Comparison of ENCODE assay signal across 9 mouse cellular contexts in genomic region chr4:132960313-132960712, GRCm38 (mm10). TPM values are rescaled to one million over a fixed set of nuclear protein-coding genes. Genes with fewer than 3 reads are reported as not detected.
A peak's percentile ranks its signal among the peaks of the same experiment; 100 is the strongest.
DNase-seq lines count a peak whose midpoint lies in the region; ATAC-seq and TF ChIP-seq lines count a peak whose summit lies in the region.
"Had no signal": no experiment of that assay in that cellular context is flagged by ENCODE, and none has a peak within 500 bp of the region (broad histone marks: within the 10 kb centered on the region; RNA-seq: fewer than 3 reads in every experiment).

No protein-coding gene starts in this region.

- no peak overlapping the region for H3K4me2 ChIP-seq in kidney, embryonic 14.5 days (replicated peaks; ENCODE audit: low read depth, low read length)
- no peak overlapping the region for H3K4me2 ChIP-seq in limb, embryonic 11.5 days (ENCODE audit: low read depth, severe bottlenecking)

- H3K4me3 ChIP-seq in kidney, embryonic 14.5 days (ENCODE audit: low read length), result no peak overlapping the region
- no peak overlapping the region for H3K4me3 ChIP-seq in ES-E14 (ENCODE audit: insufficient read depth in 1 of 2, low read depth in 1 of 2, low read length in 2 of 2, poor library complexity in 1 of 2, severe bottlenecking in 1 of 2)
- H3K4me3 ChIP-seq in cortical plate, adult 2 months (ENCODE audit: insufficient read depth, low read length), result no peak overlapping the region
- H3K4me3 ChIP-seq in limb, embryonic 11.5 days (ENCODE audit: low read depth, low read length), result no peak overlapping the region

- TF ChIP-seq CTCF in cortical plate, adult 2 months (IDR thresholded peaks at IDR 0.05; ENCODE audit: extremely low read depth, insufficient read depth, low read length), result no peak

- no peak for DNase-seq in kidney, adult 9 months
- DNase-seq in ES-E14 (ENCODE audit: low read depth, low spot score), result no peak
- no peak for DNase-seq in limb, embryonic 11.5 days (ENCODE audit: low spot score)
- no peak for DNase-seq in right cerebral cortex, adult 18-20 months
- DNase-seq in spleen, postnatal 10 days (ENCODE audit: low spot score in 2 of 2), result no peak
- no peak for DNase-seq in cerebellum, adult 18-20 months
- DNase-seq: thymus, postnatal 14 days had no signal

- TF ChIP-seq POLR2A in cortical plate, adult 2 months (IDR thresholded peaks at IDR 0.05; ENCODE audit: extremely low read depth, insufficient read depth, low read length), result no peak

- in situ Hi-C loops in ES-E14 (cut with MboI; ENCODE audit: low sequenced_read_pairs in 2 of 2, unreplicated experiment in 2 of 2), result no loop called here

- WGBS in kidney, embryonic 14.5 days, result 55% methylated on average over 5 of the region's 5 CpGs
- WGBS in limb, embryonic 11.5 days, result 56% methylated on average over 5 of the region's 5 CpGs

- no peak for ATAC-seq in kidney, embryonic 14.5 days (ENCODE audit: low FRiP score, low TSS enrichment)
- ATAC-seq in limb, embryonic 11.5 days (ENCODE audit: insufficient number of reproducible peaks, low FRiP score, low TSS enrichment, low read depth), result no peak

- no peak overlapping the region for H3K9ac ChIP-seq in kidney, embryonic 14.5 days (ENCODE audit: low read depth, low read length)
- H3K9ac ChIP-seq in ES-E14 (ENCODE audit: insufficient read depth, low read depth, low read length, poor library complexity, severe bottlenecking), result no peak overlapping the region
- no peak overlapping the region for H3K9ac ChIP-seq in limb, embryonic 11.5 days (ENCODE audit: low read length)

- H3K27ac ChIP-seq in kidney, embryonic 14.5 days (ENCODE audit: low read depth, low read length), result 0 out of 2 replicates have a peak overlapping the region, but pooled peaks have one; percentile 79
- peak overlapping the region; percentile 12; the same call in 1 of the 2 replicates for H3K27ac ChIP-seq in ES-E14 (ENCODE audit: insufficient read depth, low read depth, low read length, poor library complexity, severe bottlenecking)
- H3K27ac ChIP-seq in cortical plate, adult 2 months (ENCODE audit: insufficient read depth, low read length), result peak overlapping the region; percentile 5; the same call in 1 of the 2 replicates
- H3K27ac ChIP-seq in limb, embryonic 11.5 days (replicated peaks; ENCODE audit: low read depth, low read length), result peak overlapping the region; percentile 89; the same call in 1 of the 2 replicates

- no peaks in the 10 kb centered on the region for H3K27me3 ChIP-seq in kidney, embryonic 14.5 days (ENCODE audit: control insufficient read depth, insufficient read depth, low read length)
- H3K27me3 ChIP-seq in limb, embryonic 11.5 days (ENCODE audit: control insufficient read depth, insufficient read depth, low read length), result no peaks in the 10 kb centered on the region

- no peaks in the 10 kb centered on the region for H3K36me3 ChIP-seq in kidney, embryonic 14.5 days (ENCODE audit: control insufficient read depth, insufficient read depth, low read length)
- no peaks in the 10 kb centered on the region for H3K36me3 ChIP-seq in ES-E14 (ENCODE audit: control insufficient read depth, insufficient read depth, low read length, poor library complexity, severe bottlenecking)
- no peaks in the 10 kb centered on the region for H3K36me3 ChIP-seq in limb, embryonic 11.5 days (ENCODE audit: control insufficient read depth, insufficient read depth, low read length)

- no peaks in the 10 kb centered on the region for H3K9me3 ChIP-seq in kidney, embryonic 14.5 days (ENCODE audit: control insufficient read depth, low read length)
- H3K9me3 ChIP-seq in ES-E14 (ENCODE audit: control insufficient read depth, insufficient read depth, low read depth, low read length), result no peaks in the 10 kb centered on the region
- no peaks in the 10 kb centered on the region for H3K9me3 ChIP-seq in limb, embryonic 11.5 days (ENCODE audit: control insufficient read depth, low read length)

- peaks cover 13% of the 10 kb centered on the region for H3K4me1 ChIP-seq in kidney, embryonic 14.5 days (ENCODE audit: control insufficient read depth, insufficient read depth, low read length)
- peaks cover 17 to 51% of the 10 kb centered on the region in 2 experiments for H3K4me1 ChIP-seq in ES-E14 (ENCODE audit: control insufficient read depth in 2 of 2, insufficient read depth in 2 of 2, low read length in 2 of 2, poor library complexity in 1 of 2)
- peaks cover 4% of the 10 kb centered on the region for H3K4me1 ChIP-seq in cortical plate, adult 2 months (ENCODE audit: control insufficient read depth, insufficient read depth, low read length)
- H3K4me1 ChIP-seq in limb, embryonic 11.5 days (ENCODE audit: control insufficient read depth, insufficient read depth, low read length), result peaks cover 48% of the 10 kb centered on the region

TF ChIP-seq in ES-E14, 5 proteins besides CTCF, POLR2A, EP300 and RAD21:
- TF ChIP-seq MAFK (IDR thresholded peaks at IDR 0.05; ENCODE audit: insufficient read depth, low read depth, low read length) (no peak), ZNF384 (IDR thresholded peaks at IDR 0.05; ENCODE audit: low read depth, low read length) (no peak)

RNA-seq across cellular contexts. Expression of gene Fgr, which starts 13.6 kb away (rescaled TPM):
- polyA plus RNA-seq in kidney, embryonic 14.5 days (2014; fragmentation: Nextera tagmentation; extraction: Ambion mirVana), result 0.23 and 0.45 TPM in 2 replicates
- 1.3 and 1.8 TPM in 2 replicates for total RNA-seq in ES-E14 (2012; rRNA removed)
- polyA plus RNA-seq in cortical plate, adult 2 months (2012; rRNA removed), result 0.11 and 0.15 TPM in 2 replicates
- polyA plus RNA-seq in limb, embryonic 11.5 days (2014; fragmentation: Nextera tagmentation; extraction: Ambion mirVana), result 0.17 and 0.35 TPM in 2 replicates

RNA-seq across cellular contexts. Expression of gene Fam76a, which starts 38.0 kb away (rescaled TPM):
- polyA plus RNA-seq in kidney, embryonic 14.5 days (2014; fragmentation: Nextera tagmentation; extraction: Ambion mirVana), result 27.2 and 43.3 TPM in 2 replicates
- 12.5 and 14.9 TPM in 2 replicates for total RNA-seq in ES-E14 (2012; rRNA removed)
- polyA plus RNA-seq in cortical plate, adult 2 months (2012; rRNA removed), result 40.2 and 40.3 TPM in 2 replicates
- 30.1 and 32.9 TPM in 2 replicates for polyA plus RNA-seq in limb, embryonic 11.5 days (2014; fragmentation: Nextera tagmentation; extraction: Ambion mirVana)

RNA-seq across cellular contexts. Expression of gene Ahdc1, which starts 50.7 kb away (rescaled TPM):
- polyA plus RNA-seq in kidney, embryonic 14.5 days (2014; fragmentation: Nextera tagmentation; extraction: Ambion mirVana), result 11.3 and 12.1 TPM in 2 replicates
- total RNA-seq in ES-E14 (2012; rRNA removed), result 61.8 and 88.9 TPM in 2 replicates
- polyA plus RNA-seq in cortical plate, adult 2 months (2012; rRNA removed), result 23.8 and 26.4 TPM in 2 replicates
- 10.2 and 10.5 TPM in 2 replicates for polyA plus RNA-seq in limb, embryonic 11.5 days (2014; fragmentation: Nextera tagmentation; extraction: Ambion mirVana)

Comparison
In these comparisons a context has a peak if more than half of its experiments do, and no peak if none do; other contexts are left out.
1. H3K27ac ChIP-seq: peak in every context shown above with its lines; median percentile 89 in limb, embryonic 11.5 days; 79 in kidney, embryonic 14.5 days; 12 in ES-E14; 5 in cortical plate, adult 2 months.